Mouse (Mus musculus) midbrain, postnatal 0 days (tissue): ENCODE measurements around the gene Rb1. TPM values are rescaled to one million over a fixed set of nuclear protein-coding genes. Genes with fewer than 3 reads are reported as not detected.

ENCODE experiments used
- ATAC-seq: fragments of 200-750 bp; cut with Nextera tagmentation; 2 replicates; pipeline ENCODE4 v1.8.0; 2017; ENCODE audit warnings: moderate number of reproducible peaks, mild to moderate bottlenecking, moderate TSS enrichment, moderate library complexity; ENCODE audit not compliant: low FRiP score
- DNase-seq: peaks from one replicate; pipeline ENCODE4 v3.0.0-alpha.2; 2015; ENCODE audit warnings: low spot score
- H3K27ac ChIP-seq: fragments of 300-500 bp; sonication (generic); 2 replicates; pipeline ENCODE4 v1.5.1; 2014; ENCODE audit warnings: low read depth, mild to moderate bottlenecking, low read length, mixed read lengths
- H3K27me3 ChIP-seq: fragments of 300-500 bp; sonication (generic); 2 replicates; pipeline ENCODE4 v1.6.1; 2014; ENCODE audit warnings: low read length, control low read depth, mixed read lengths; ENCODE audit not compliant: insufficient read depth
- H3K36me3 ChIP-seq: fragments of 300-500 bp; sonication (generic); 2 replicates; pipeline ENCODE4 v1.6.1; 2014; ENCODE audit warnings: low read length, control low read depth, mixed read lengths; ENCODE audit not compliant: insufficient read depth
- H3K4me1 ChIP-seq: fragments of 300-500 bp; sonication (generic); 2 replicates; pipeline ENCODE4 v1.6.1; 2014; ENCODE audit warnings: mild to moderate bottlenecking, control low read depth, antibody characterized with exemption, low read length, mixed read lengths; ENCODE audit not compliant: insufficient read depth
- H3K4me2 ChIP-seq: fragments of 300-500 bp; sonication (generic); 2 replicates; pipeline ENCODE4 v1.6.1; 2014; ENCODE audit warnings: low read depth, mild to moderate bottlenecking, low read length, mixed read lengths; ENCODE audit not compliant: poor library complexity, severe bottlenecking
- H3K4me3 ChIP-seq: fragments of 300-500 bp; sonication (generic); 2 replicates; pipeline ENCODE4 v1.5.1; 2014; ENCODE audit warnings: low read depth, mild to moderate bottlenecking, low read length, moderate library complexity
- H3K9ac ChIP-seq: fragments of 300-500 bp; sonication (generic); replicated peaks from 2 replicates; pipeline ENCODE4 v1.6.1; 2014; ENCODE audit warnings: mild to moderate bottlenecking, low read length, moderate library complexity, mixed read lengths; ENCODE audit not compliant: poor library complexity, severe bottlenecking
- H3K9me3 ChIP-seq: fragments of 300-500 bp; sonication (generic); 2 replicates; pipeline ENCODE4 v1.6.1; 2016; ENCODE audit warnings: low read length, control low read depth
- CTCF ChIP-seq: IDR thresholded peaks from 2 replicates; pipeline ENCODE4 v1.5.1; 2016; ENCODE audit warnings: antibody characterized with exemption, mild to moderate bottlenecking
- WGBS: fragments of 180-500 bp; shearing (Covaris S2); extraction: QIAGEN DNeasy Blood & Tissue Kit; methylation state at CpG from one replicate; pipeline ENCODE4 v1.1.7; 2014; 5-methylcytosine and 5-hydroxymethylcytosine counted together
- polyA plus RNA-seq: library from polyadenylated mRNA; unstranded; fragments of >200 nt; fragmentation: Nextera tagmentation; extraction: Ambion mirVana; gene quantifications from 2 replicates; pipeline ENCODE4 v1.2.1, GENCODE M21; 2015
- total RNA-seq: library from RNA; depleted of rRNA; stranded (reverse); fragments of >200 nt; gene quantifications from 2 replicates; pipeline ENCODE4 v1.2.3, GENCODE M21; 2014

The Rb1 gene
- total and polyA plus RNA-seq, 2 experiments from 2014 or later, result 17.3 to 32.7 TPM

DNA sequence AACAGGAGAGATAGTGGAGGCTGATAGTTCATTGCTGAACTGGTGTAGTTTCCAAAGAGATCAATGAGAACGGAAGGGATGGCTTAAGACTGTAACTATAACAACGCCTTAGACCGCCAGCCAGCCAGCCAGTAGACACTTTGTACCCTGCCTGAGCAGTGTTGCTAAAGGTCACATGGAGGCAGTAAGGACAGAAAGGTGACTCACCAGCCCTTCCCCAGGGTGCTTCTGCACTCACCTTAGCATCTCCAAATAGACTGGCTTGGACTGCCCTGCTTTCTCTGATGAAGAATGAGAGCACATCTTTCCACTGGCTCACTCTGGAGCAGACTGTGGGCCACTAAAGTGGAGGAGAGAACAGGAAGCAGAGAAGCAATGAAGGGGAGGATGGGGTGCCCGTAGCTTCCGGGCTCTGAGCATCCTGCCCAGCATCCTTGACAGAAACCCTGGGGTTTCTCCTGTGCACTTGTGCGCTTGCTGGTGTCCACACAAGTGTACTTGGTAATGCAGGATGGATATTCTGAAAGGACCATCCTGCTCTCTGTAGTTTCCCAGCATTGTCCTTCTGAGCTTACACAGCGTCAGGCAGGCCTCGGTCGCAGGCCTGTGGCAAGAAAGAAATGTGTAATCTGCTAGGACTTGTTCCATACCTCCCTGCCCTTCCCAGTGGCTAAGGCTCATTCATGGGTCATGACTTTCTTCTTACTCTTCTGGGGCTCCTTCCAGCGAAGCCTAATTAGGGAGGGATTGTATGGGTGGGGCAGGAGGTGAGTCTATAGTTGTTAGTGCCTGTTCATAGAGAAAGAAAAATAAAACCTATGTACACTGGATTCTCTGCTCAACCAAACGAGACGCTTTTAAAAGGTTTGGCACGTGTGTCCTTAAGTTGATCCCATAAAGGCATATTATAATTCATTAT lies 155.4 kb downstream of the Rb1 start:
- TF ChIP-seq CTCF, result no peak
- Histone ChIP-seq H3K9ac (no peak overlapping the region), H3K4me3 (no peak overlapping the region), H3K4me1 (no peaks in the 10 kb centered on the region), H3K4me2 (no peak overlapping the region), H3K9me3 (no peaks in the 10 kb centered on the region), H3K27me3 (no peaks in the 10 kb centered on the region), H3K36me3 (peaks cover 29% of the 10 kb centered on the region), H3K27ac (no peak overlapping the region)
- DNase-seq, result no peak
- no peak for ATAC-seq
- WGBS, result 82% methylated on average over 13 of the region's 13 CpGs

DNA sequence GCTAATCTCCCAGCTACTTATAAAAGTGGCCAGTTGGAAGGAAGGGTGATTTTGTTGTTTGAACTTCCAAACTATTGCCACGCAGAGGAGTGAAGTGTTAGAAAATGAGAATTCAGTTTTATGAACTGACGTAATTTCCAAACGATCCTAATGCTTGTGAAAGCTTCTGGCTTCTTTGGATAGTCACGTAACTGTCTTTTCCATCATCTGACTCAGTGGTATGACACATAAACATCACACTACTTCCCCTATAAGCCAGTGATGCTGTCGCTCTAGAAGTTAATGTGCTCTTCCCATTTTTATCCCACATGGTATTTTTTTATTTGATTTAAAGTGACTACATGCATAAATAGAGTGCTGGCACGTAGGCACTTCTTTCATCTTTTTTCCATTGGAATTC lies 157.0 kb downstream of the Rb1 start:
- DNase-seq (no peak), ATAC-seq (no peak)
- H3K4me1 ChIP-seq, result no peaks in the 10 kb centered on the region
- H3K27ac ChIP-seq, result no peak overlapping the region
- H3K9ac ChIP-seq, result no peak overlapping the region
- H3K9me3 ChIP-seq, result no peaks in the 10 kb centered on the region
- H3K4me3 ChIP-seq, result no peak overlapping the region
- H3K4me2 ChIP-seq, result no peak overlapping the region
- H3K36me3 ChIP-seq, result peaks cover 28% of the 10 kb centered on the region
- no peak for TF ChIP-seq CTCF
- 93% methylated on average over 6 of the region's 6 CpGs for WGBS
- H3K27me3 ChIP-seq, result no peaks in the 10 kb centered on the region

DNA sequence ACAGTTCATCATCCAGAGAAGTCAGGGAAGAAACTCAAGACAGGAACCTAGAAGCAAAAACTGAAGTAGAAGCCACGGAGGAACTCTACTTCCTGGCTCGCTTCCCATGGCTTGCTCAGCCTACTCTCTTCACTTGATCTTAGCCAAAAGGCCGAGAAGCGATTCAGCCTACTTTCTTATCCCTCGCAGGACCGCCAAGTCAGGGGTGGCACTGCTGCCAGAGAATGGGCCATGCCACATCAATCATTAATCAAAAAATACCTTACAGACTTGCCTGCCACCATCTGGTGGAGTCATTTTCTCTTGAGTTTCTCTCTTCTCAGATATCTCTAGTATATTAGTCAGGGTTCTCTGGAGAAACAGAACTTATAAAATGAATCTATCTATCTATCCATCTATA lies 160.5 kb downstream of the Rb1 start:
- Histone ChIP-seq H3K9me3 (no peaks in the 10 kb centered on the region), H3K4me1 (no peaks in the 10 kb centered on the region), H3K27ac (no peak overlapping the region), H3K9ac (no peak overlapping the region), H3K27me3 (no peaks in the 10 kb centered on the region), H3K4me2 (no peak overlapping the region), H3K36me3 (peaks cover 33% of the 10 kb centered on the region), H3K4me3 (no peak overlapping the region)
- DNase-seq, result no peak
- 97% methylated on average over 6 of the region's 6 CpGs for WGBS
- no peak for ATAC-seq
- TF ChIP-seq CTCF, result no peak

DNA sequence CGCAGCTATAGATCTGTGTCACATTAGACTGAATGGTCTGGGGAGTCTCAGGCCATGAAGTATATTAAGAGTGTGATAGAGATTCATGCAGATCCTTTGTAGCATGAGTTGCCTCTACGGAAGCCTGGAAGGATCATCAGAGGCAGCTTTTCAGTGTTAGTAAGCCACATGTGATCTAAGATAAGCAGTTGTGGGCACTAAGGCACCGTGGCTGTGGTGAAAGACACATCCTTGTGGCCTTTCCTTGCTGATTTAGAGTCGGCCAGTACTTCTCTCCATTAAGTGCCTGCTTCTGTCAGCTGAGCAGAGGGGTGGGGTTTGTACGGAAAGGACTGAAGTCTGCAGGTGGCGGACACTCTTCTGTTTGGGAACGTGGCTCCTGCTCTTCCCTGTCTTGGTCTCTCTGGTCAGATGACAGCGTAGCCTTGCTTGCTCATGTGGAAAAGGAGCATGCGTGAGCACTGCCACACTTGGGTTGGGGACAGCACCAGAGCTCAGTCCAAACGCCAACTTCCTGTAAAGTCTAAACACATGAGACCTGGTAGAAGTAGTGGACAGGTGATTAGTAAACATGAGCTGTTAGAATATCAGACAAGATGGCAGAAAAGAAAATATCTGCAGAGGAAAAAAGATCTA lies 162.1 kb downstream of the Rb1 start:
- ATAC-seq (no peak), DNase-seq (no peak)
- Histone ChIP-seq H3K4me2 (no peak overlapping the region), H3K36me3 (peaks cover 34% of the 10 kb centered on the region), H3K4me1 (no peaks in the 10 kb centered on the region), H3K4me3 (no peak overlapping the region), H3K27ac (no peak overlapping the region), H3K9me3 (no peaks in the 10 kb centered on the region), H3K27me3 (no peaks in the 10 kb centered on the region), H3K9ac (no peak overlapping the region)
- 97% methylated on average over 10 of the region's 10 CpGs for WGBS
- no peak for TF ChIP-seq CTCF

DNA sequence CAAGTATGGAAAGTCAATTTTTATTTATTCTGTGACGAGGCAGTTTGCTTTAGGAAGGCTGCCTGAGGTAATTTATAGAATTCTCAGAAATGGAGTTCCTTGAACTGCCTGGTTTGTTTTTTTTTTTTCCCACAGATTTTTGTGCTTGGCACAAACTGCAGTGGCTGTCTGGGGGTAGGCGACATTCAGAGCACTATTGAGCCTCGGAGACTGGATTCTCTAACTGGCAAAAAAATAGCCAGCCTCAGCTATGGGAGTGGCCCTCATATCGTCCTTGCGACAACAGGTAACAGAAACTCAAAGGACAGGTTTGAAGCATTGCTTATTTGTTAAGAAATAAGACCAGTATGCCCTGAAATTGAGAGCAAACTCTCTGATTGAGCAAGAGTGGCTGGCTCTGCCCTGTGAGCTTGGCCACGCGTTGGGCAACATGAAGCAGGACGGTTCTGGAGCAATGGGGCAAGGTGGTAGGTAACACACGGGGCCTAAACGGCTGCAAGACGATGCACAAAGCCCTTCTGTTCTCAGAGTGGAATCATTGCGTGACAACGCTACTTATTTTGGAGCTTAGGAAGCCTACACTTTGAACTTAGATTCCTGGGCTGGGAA lies 163.3 kb downstream of the Rb1 start:
- peaks cover 30% of the 10 kb centered on the region for H3K36me3 ChIP-seq
- no peak overlapping the region for H3K4me3 ChIP-seq
- TF ChIP-seq CTCF, result no peak
- H3K27me3 ChIP-seq, result no peaks in the 10 kb centered on the region
- DNase-seq (no peak), ATAC-seq (no peak)
- H3K4me2 ChIP-seq, result no peak overlapping the region
- H3K9ac ChIP-seq, result no peak overlapping the region
- no peaks in the 10 kb centered on the region for H3K4me1 ChIP-seq
- H3K9me3 ChIP-seq, result no peaks in the 10 kb centered on the region
- no peak overlapping the region for H3K27ac ChIP-seq
- WGBS, result 92% methylated on average over 13 of the region's 13 CpGs

DNA sequence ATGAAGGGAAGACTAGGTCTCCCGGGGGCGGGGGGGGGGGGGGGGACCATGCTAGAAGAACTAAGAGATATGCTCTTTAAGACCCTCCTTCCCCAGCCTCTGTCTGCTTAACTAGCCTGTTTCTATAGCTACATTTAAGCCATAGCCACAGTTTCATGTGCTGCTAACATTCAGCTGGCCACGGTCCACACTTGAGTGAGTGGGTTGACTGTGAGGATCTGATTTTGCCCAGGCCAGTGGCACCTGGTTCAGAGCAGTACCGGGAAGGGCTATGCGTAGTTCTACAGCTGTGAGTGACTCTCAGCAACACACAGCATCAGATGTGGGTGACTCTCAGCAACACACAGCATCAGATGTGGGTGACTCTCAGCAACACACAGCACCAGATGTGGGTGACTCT lies 164.3 kb downstream of the Rb1 start:
- Histone ChIP-seq H3K4me1 (no peaks in the 10 kb centered on the region), H3K4me3 (no peak overlapping the region), H3K9ac (no peak overlapping the region), H3K27ac (no peak overlapping the region), H3K27me3 (no peaks in the 10 kb centered on the region), H3K9me3 (no peaks in the 10 kb centered on the region), H3K4me2 (no peak overlapping the region), H3K36me3 (peaks cover 30% of the 10 kb centered on the region)
- TF ChIP-seq CTCF, result no peak
- ATAC-seq (no peak), DNase-seq (no peak)
- 97% methylated on average over 4 of the region's 5 CpGs for WGBS
